Mouse (Mus musculus) spleen, adult 18-20 months (tissue): ENCODE data around the gene Fanca.
A peak's percentile ranks its signal among the peaks of the same experiment; 100 is the strongest.
"Not testable (repeated sequence)": the region's sequence is repeated elsewhere in the genome, so short reads cannot be mapped to it uniquely, and the experiment has no call there.

Experiments
- DNase-seq, 2 experiments: peaks; one replicate each; pipeline ENCODE4 v3.0.0; 2022; ENCODE audit warnings: mixed read lengths in 2 of 2

The Fanca gene

GRCm38 (mm10) chr8:123267926-123268656, 50.3 kb downstream of the Fanca start:
- DNase-seq, result no peak

- not testable (repeated sequence) for DNase-seq
Measured at GRCm38 (mm10) chr8:123257593-123257992, 60.8 kb downstream of the Fanca start.

- DNase-seq, result no peak
Measured at GRCm38 (mm10) chr8:123257114-123257513, 61.3 kb downstream of the Fanca start.

- no peak for DNase-seq
Measured at GRCm38 (mm10) chr8:123255170-123255569, 63.2 kb downstream of the Fanca start.

- peak; percentile 73 to 83 for DNase-seq
Measured at GRCm38 (mm10) chr8:123254099-123254885, 64.1 kb downstream of the Fanca start, which contains the start of the genes Zfp276 and Vps9d1. TSS of gene Zfp276 (plus strand) at chr8:123254195. TSS of gene Vps9d1 (minus strand) at chr8:123254348.

- DNase-seq, result no peak
Measured at GRCm38 (mm10) chr8:123253451-123254098, 64.8 kb downstream of the Fanca start.

GRCm38 (mm10) chr8:123252925-123253324, 65.5 kb downstream of the Fanca start:
- DNase-seq, result no peak

- DNase-seq, result no peak
Measured at GRCm38 (mm10) chr8:123250940-123251339, 67.4 kb downstream of the Fanca start.

GRCm38 (mm10) chr8:123248596-123248995, 69.8 kb downstream of the Fanca start:
- DNase-seq, result no peak

- no peak for DNase-seq
Measured at GRCm38 (mm10) chr8:123247748-123248147, 70.6 kb downstream of the Fanca start.

- DNase-seq, result no peak
Measured at GRCm38 (mm10) chr8:123245543-123245942, 72.8 kb downstream of the Fanca start.

GRCm38 (mm10) chr8:123244382-123244781, 74.0 kb downstream of the Fanca start:
- DNase-seq, result no peak

GRCm38 (mm10) chr8:123243053-123243452, 75.3 kb downstream of the Fanca start:
- DNase-seq, result no peak

- no peak for DNase-seq
Measured at GRCm38 (mm10) chr8:123242107-123242923, 76.1 kb downstream of the Fanca start.

- no peak for DNase-seq
Measured at GRCm38 (mm10) chr8:123239398-123239797, 79.0 kb downstream of the Fanca start.

- peak; percentile 84 to 92 for DNase-seq
Measured at GRCm38 (mm10) chr8:123235520-123236497, 82.6 kb downstream of the Fanca start, which contains the start of gene Spata2l. TSS of gene Spata2l (minus strand) at chr8:123236233.

GRCm38 (mm10) chr8:123234918-123235519, 83.4 kb downstream of the Fanca start:
- DNase-seq, result no peak

GRCm38 (mm10) chr8:123233760-123234159, 84.6 kb downstream of the Fanca start:
- DNase-seq, result no peak

GRCm38 (mm10) chr8:123233300-123233699, 85.1 kb downstream of the Fanca start:
- DNase-seq, result no peak

- no peak for DNase-seq
Measured at GRCm38 (mm10) chr8:123232553-123232952, 85.8 kb downstream of the Fanca start.

GRCm38 (mm10) chr8:123231742-123232141, 86.6 kb downstream of the Fanca start:
- no peak for DNase-seq
